In the genomic region with DNA sequence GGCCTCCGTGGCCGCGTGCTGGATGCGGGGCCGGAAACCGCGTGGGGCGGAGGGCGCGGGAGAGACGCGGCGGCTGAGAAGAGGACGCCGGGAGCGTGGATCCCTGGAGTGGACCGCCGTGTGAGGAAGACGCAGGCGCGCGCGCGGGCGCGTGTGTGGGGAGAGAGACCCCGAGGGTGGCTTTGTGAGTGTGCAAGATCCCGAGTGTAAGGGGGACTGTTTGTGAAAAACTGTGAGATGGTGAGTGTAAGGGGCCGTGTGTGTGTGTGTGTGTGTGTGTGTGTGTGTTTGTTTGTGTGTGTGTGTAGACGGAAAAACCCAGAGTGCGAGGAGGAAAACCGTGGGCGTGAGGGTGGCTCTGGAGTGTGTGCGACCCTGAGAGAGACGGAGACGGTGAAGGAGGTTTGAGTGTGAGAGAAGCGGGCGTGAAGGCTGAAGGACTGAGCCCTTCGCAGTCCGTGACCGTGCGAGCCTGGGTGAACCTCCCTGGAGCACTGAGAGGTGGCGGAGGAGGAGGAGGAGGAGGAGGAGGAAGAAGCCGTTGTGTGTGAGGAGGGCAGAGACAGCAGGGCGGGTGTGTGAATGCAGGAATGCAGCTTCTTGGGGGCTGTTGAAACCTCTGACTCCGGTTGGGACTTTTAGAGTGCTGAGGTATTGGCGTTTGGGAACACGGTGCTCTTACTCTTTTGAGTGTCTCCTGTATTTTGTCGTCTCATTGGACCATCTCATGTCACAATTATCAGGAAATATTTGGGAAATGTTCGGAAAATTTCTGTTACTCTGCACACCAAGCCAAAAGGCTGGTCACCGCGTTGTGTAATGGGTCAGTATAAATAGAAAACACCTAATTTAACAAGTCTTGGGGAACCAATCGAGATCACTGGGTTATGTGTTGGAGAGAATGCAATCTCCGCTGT, we compare ENCODE assay signal across 8 mouse cellular contexts. TPM values are rescaled to one million over a fixed set of nuclear protein-coding genes. Genes with fewer than 3 reads are reported as not detected.
A peak's percentile ranks its signal among the peaks of the same experiment; 100 is the strongest.
DNase-seq lines count a peak whose midpoint lies in the region; ATAC-seq and TF ChIP-seq lines count a peak whose summit lies in the region.

No protein-coding gene starts in this region.

- WGBS in hindbrain, postnatal 0 days, result 2% methylated on average over 53 of the region's 54 CpGs
- 2% methylated on average over 54 of the region's 54 CpGs for WGBS in liver, embryonic 14.5 days (ENCODE audit: insufficient replicate concordance)

- H3K9me3 ChIP-seq in hindbrain, postnatal 0 days (ENCODE audit: low read length), result no peaks in the 10 kb centered on the region
- no peaks in the 10 kb centered on the region for H3K9me3 ChIP-seq in liver, embryonic 14.5 days (ENCODE audit: control insufficient read depth, low read length)

- H3K36me3 ChIP-seq in hindbrain, postnatal 0 days (ENCODE audit: insufficient read depth, low read length), result 0 out of 2 replicates have a peak, but pooled peaks cover under 1% of the 10 kb centered on the region
- no peaks in the 10 kb centered on the region for H3K36me3 ChIP-seq in liver, embryonic 14.5 days (replicated peaks; ENCODE audit: control insufficient read depth, insufficient read depth, low read depth)
- no peaks in the 10 kb centered on the region for H3K36me3 ChIP-seq in testis, adult 2 months (ENCODE audit: control insufficient read depth, insufficient read depth, low read length)

- H3K9ac ChIP-seq in hindbrain, postnatal 0 days (replicated peaks; ENCODE audit: low read length), result peak overlapping the region; percentile 74
- H3K9ac ChIP-seq in liver, embryonic 14.5 days (replicated peaks), result peak overlapping the region; percentile 74

- TF ChIP-seq CTCF in layer of hippocampus, adult 2 months (conservative IDR thresholded peaks at IDR 0.05), result no peak
- TF ChIP-seq CTCF in hindbrain, postnatal 0 days (IDR thresholded peaks at IDR 0.05; ENCODE audit: low read depth), result no peak
- TF ChIP-seq CTCF in liver, embryonic 14.5 days (IDR thresholded peaks at IDR 0.05; ENCODE audit: low read depth), result no peak
- TF ChIP-seq CTCF in testis, adult 2 months (IDR thresholded peaks at IDR 0.05; ENCODE audit: control insufficient read depth, insufficient read depth, insufficient replicate concordance, low read depth, low read length), result no peak

- no peak for TF ChIP-seq EP300 in liver, embryonic 14.5 days (IDR thresholded peaks at IDR 0.05; ENCODE audit: low read depth)

- ATAC-seq in hindbrain, postnatal 0 days, result peak; percentile 84
- peak; percentile 62 for ATAC-seq in liver, embryonic 14.5 days (ENCODE audit: insufficient read depth)
- ATAC-seq in monocyte, adult 5-6 weeks (replicated peaks; ENCODE audit: insufficient number of reproducible peaks, low FRiP score, low TSS enrichment, poor library complexity, severe bottlenecking), result peak; percentile 46

- H3K4me3 ChIP-seq in layer of hippocampus, adult 2 months, result peak overlapping the region; percentile 71
- peak overlapping the region; percentile 78 for H3K4me3 ChIP-seq in hindbrain, postnatal 0 days (ENCODE audit: low read length)
- H3K4me3 ChIP-seq in liver, embryonic 14.5 days (ENCODE audit: insufficient read depth in 1 of 2, low read depth in 2 of 2, low read length in 2 of 2), result peak overlapping the region; percentile 64 to 78
- H3K4me3 ChIP-seq in testis, adult 2 months (ENCODE audit: control insufficient read depth, low read depth, low read length), result peak overlapping the region; percentile 91

- no peaks in the 10 kb centered on the region for H3K27me3 ChIP-seq in hindbrain, postnatal 0 days (ENCODE audit: insufficient read depth, low read length)
- no peaks in the 10 kb centered on the region for H3K27me3 ChIP-seq in liver, embryonic 14.5 days (ENCODE audit: control insufficient read depth, insufficient read depth, low read length)
- no peaks in the 10 kb centered on the region for H3K27me3 ChIP-seq in testis, adult 2 months (ENCODE audit: control insufficient read depth, insufficient read depth, low read length)

- H3K4me1 ChIP-seq in hindbrain, postnatal 0 days (ENCODE audit: insufficient read depth, low read length), result peaks cover 5% of the 10 kb centered on the region; the same call in 1 of the 2 replicates
- peaks cover 8% of the 10 kb centered on the region in 2 experiments for H3K4me1 ChIP-seq in liver, embryonic 14.5 days (replicated peaks; ENCODE audit: control insufficient read depth in 2 of 2, insufficient read depth in 2 of 2, low read length in 1 of 2)
- peaks cover 11% of the 10 kb centered on the region for H3K4me1 ChIP-seq in testis, adult 2 months (ENCODE audit: control insufficient read depth, insufficient read depth, low read length)

- H3K4me2 ChIP-seq in hindbrain, postnatal 0 days (ENCODE audit: low read depth, low read length), result peak overlapping the region; percentile 97
- peak overlapping the region; percentile 97 for H3K4me2 ChIP-seq in liver, embryonic 14.5 days (ENCODE audit: low read depth)

- DNase-seq in layer of hippocampus, adult 2 months (ENCODE audit: low spot score in 2 of 2), result peak in 1 of 2 experiments; percentile 47
- no peak for DNase-seq in layer of hippocampus, adult 11-12 months (ENCODE audit: low spot score)
- DNase-seq in brain, adult 2 months (ENCODE audit: low read depth, low spot score), result peak; percentile 53
- DNase-seq in forelimb bud, embryonic 11.5 days (ENCODE audit: low read depth, low spot score), result peak; percentile 35
- peak; percentile 75 for DNase-seq in hindbrain, postnatal 0 days (ENCODE audit: low spot score)
- no peak for DNase-seq in liver, embryonic 14.5 days (ENCODE audit: low read depth in 3 of 3, low spot score in 3 of 3)

- H3K27ac ChIP-seq in layer of hippocampus, adult 2 months, result peak overlapping the region; percentile 90
- peak overlapping the region; percentile 91 for H3K27ac ChIP-seq in hindbrain, postnatal 0 days
- no peak overlapping the region for H3K27ac ChIP-seq in liver, embryonic 14.5 days
- H3K27ac ChIP-seq in testis, adult 2 months (ENCODE audit: control insufficient read depth, insufficient read depth, low read depth, low read length), result peak overlapping the region; percentile 97

- peak; percentile 12; the same call in 1 of the 2 replicates for TF ChIP-seq POLR2A in testis, adult 2 months (IDR thresholded peaks at IDR 0.05; ENCODE audit: control insufficient read depth, low read depth, low read length)

RNA-seq across cellular contexts. Expression of a gene that starts 0.6 kb away (rescaled TPM):
- total RNA-seq in layer of hippocampus, adult 2 months (2021), result 10 to 100 TPM; 24.6 to 26.7 TPM
- 35.2 and 39.1 TPM in 2 replicates for total RNA-seq in hindbrain, postnatal 0 days (2014; rRNA removed)
- 49.9 and 53.2 TPM in 2 replicates for polyA plus RNA-seq in hindbrain, postnatal 0 days (2015; fragmentation: Nextera tagmentation; extraction: Ambion mirVana)
- polyA plus RNA-seq in liver, embryonic 14.5 days (2012; rRNA removed), result 3.8 TPM in 2 replicates
- polyA plus RNA-seq in liver, embryonic 14.5 days (2014; fragmentation: Nextera tagmentation; extraction: Ambion mirVana), result 8.2 and 10.2 TPM in 2 replicates
- 11.1 to 13.3 TPM (median 13.1 TPM) in 3 replicates for total RNA-seq in monocyte, adult 5-6 weeks (2017)
- polyA plus RNA-seq in testis, adult 2 months (2012; rRNA removed), result 54.1 and 69.5 TPM in 2 replicates

RNA-seq across cellular contexts. Expression of a gene that starts 19.1 kb away (rescaled TPM):
- 10 to 100 TPM; 21.7 to 21.8 TPM for total RNA-seq in layer of hippocampus, adult 2 months (2021)
- 14.9 and 18.2 TPM in 2 replicates for total RNA-seq in hindbrain, postnatal 0 days (2014; rRNA removed)
- 14.6 and 15.7 TPM in 2 replicates for polyA plus RNA-seq in hindbrain, postnatal 0 days (2015; fragmentation: Nextera tagmentation; extraction: Ambion mirVana)
- 2.8 and 2.9 TPM in 2 replicates for polyA plus RNA-seq in liver, embryonic 14.5 days (2012; rRNA removed)
- polyA plus RNA-seq in liver, embryonic 14.5 days (2014; fragmentation: Nextera tagmentation; extraction: Ambion mirVana), result 2.5 TPM in 2 replicates
- 7.7 to 8.6 TPM (median 8.2 TPM) in 3 replicates for total RNA-seq in monocyte, adult 5-6 weeks (2017)
- polyA plus RNA-seq in testis, adult 2 months (2012; rRNA removed), result 1.9 and 2.6 TPM in 2 replicates

RNA-seq across cellular contexts. Expression of a gene that starts 32.5 kb away (rescaled TPM):
- under 1 TPM; 0.39 to 0.67 TPM for total RNA-seq in layer of hippocampus, adult 2 months (2021)
- total RNA-seq in hindbrain, postnatal 0 days (2014; rRNA removed), result 0.10 and 0.75 TPM in 2 replicates
- 0.10 and 0.15 TPM in 2 replicates for polyA plus RNA-seq in hindbrain, postnatal 0 days (2015; fragmentation: Nextera tagmentation; extraction: Ambion mirVana)
- polyA plus RNA-seq in liver, embryonic 14.5 days (2012; rRNA removed), result 6.7 and 7.7 TPM in 2 replicates
- polyA plus RNA-seq in liver, embryonic 14.5 days (2014; fragmentation: Nextera tagmentation; extraction: Ambion mirVana), result 6.6 and 7.0 TPM in 2 replicates
- not detected in 3 replicates for total RNA-seq in monocyte, adult 5-6 weeks (2017)
- polyA plus RNA-seq in testis, adult 2 months (2012; rRNA removed), result 0.84 and 1.8 TPM in 2 replicates

RNA-seq across cellular contexts. Expression of a gene that starts 41.5 kb away (rescaled TPM):
- total RNA-seq in layer of hippocampus, adult 2 months (2021), result 10 to 100 TPM; 25.8 to 30.4 TPM
- 56.7 and 67.6 TPM in 2 replicates for total RNA-seq in hindbrain, postnatal 0 days (2014; rRNA removed)
- polyA plus RNA-seq in hindbrain, postnatal 0 days (2015; fragmentation: Nextera tagmentation; extraction: Ambion mirVana), result 36.1 and 37.4 TPM in 2 replicates
- 10.6 and 13.3 TPM in 2 replicates for polyA plus RNA-seq in liver, embryonic 14.5 days (2012; rRNA removed)
- 8.9 and 10.2 TPM in 2 replicates for polyA plus RNA-seq in liver, embryonic 14.5 days (2014; fragmentation: Nextera tagmentation; extraction: Ambion mirVana)
- 65.9 to 77.4 TPM (median 66.8 TPM) in 3 replicates for total RNA-seq in monocyte, adult 5-6 weeks (2017)
- polyA plus RNA-seq in testis, adult 2 months (2012; rRNA removed), result 10.6 and 11.7 TPM in 2 replicates

RNA-seq across cellular contexts. Expression of a gene that starts 41.5 kb away (rescaled TPM):
- 10 to 100 TPM; 34.2 to 38.2 TPM for total RNA-seq in layer of hippocampus, adult 2 months (2021)
- 60.1 and 71.3 TPM in 2 replicates for total RNA-seq in hindbrain, postnatal 0 days (2014; rRNA removed)
- 47.2 and 50.9 TPM in 2 replicates for polyA plus RNA-seq in hindbrain, postnatal 0 days (2015; fragmentation: Nextera tagmentation; extraction: Ambion mirVana)
- 10.2 and 11.1 TPM in 2 replicates for polyA plus RNA-seq in liver, embryonic 14.5 days (2012; rRNA removed)
- 19.1 and 21.2 TPM in 2 replicates for polyA plus RNA-seq in liver, embryonic 14.5 days (2014; fragmentation: Nextera tagmentation; extraction: Ambion mirVana)
- total RNA-seq in monocyte, adult 5-6 weeks (2017), result 9.3 to 14.4 TPM (median 10.9 TPM) in 3 replicates
- polyA plus RNA-seq in testis, adult 2 months (2012; rRNA removed), result 78.8 and 86.9 TPM in 2 replicates

Comparison
In these comparisons a context has a peak if more than half of its experiments do, and no peak if none do; other contexts are left out.
1. DNase-seq: peak in brain, adult 2 months (single experiment), forelimb bud, embryonic 11.5 days (single experiment) and hindbrain, postnatal 0 days (single experiment); none in layer of hippocampus, adult 11-12 months (single experiment) and liver, embryonic 14.5 days (0 of 3).
2. Peak in every context shown above with its lines, with median percentiles within 50 percentile points of each other: H3K4me3 ChIP-seq and ATAC-seq.